Mouse (Mus musculus) thymus, postnatal 36 days (tissue): ENCODE measurements at regions not wholly inside any gene's neighbourhood (a gene's known extent, or its start where the extent isn't known, plus 50 kb on each side); places are given as distances from the start of the nearest gene placed in this dataset.

Experiments used
- DNase-seq, 2 experiments: peaks; one replicate each; pipeline ENCODE4 v3.0.0; 2022; ENCODE audit warnings: mixed read lengths in 2 of 2

DNA sequence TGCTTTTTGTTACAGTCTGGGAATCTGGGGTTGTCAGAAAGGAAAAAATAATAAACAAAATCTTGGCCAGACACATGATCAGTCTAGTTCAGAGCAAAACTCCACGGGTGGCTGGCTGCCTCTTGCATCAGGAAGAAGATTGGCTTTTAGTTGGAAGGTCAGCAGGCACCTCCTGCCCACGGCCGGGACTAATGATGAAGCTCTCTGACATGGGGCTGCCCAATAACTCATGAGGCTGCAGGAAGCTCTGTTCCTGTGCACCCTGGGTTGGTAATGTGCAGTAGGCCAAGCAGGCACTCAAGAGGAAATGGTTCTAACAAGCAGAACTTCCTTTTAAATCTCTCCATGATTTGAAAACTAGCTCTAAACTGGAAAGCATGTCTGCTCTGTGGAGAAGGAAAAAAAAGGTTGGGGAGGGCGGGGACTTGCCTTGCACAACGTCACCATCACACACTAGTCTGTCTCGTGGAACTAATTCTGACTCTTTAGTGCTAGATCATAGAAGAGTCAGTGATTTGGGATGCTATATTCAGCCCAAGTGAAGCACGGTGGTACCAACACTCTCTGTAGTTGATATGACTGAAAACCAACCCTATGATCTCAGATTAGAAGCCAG lies 507.1 kb upstream of the Adam5 start:
- no peak for DNase-seq

DNA sequence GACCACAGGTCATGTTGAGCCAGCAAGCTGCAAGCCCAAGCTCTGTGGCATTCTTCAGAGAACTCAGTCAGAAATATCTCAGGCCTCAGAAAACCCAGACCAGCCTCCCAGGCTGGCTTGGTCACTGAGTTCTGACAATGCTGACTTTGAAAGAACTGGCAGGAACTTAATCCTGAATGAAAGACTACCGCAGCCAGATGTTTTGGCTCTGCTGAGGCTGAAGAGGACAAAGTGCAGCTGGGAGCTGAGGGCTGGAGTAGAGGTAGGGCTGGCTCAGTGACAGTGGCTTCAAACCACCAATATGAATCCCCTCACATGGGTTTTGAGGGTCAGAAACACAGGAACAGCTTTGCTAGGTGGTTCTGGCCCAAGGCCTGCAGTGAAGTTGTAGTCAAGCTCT lies 505.6 kb upstream of the Adam5 start:
- no peak for DNase-seq

DNA sequence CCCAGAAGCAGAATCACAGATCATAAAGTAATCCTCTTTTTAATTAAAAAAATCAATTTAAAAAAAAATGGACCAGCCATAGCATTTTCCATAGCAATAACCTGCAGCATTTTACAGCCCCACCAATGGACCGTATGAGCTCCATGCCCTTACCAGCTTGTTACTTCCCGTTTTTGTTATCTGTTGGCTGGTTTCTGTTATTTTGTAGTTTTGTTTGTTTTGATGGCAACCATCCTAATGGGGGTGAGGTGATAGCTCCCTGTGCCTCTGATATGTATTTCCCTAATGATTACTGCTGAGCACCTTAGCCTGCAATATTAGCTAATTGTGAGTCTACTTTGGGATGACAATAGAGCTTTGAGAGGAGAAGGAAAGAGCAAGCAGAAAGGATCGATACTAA lies 504.1 kb upstream of the Adam5 start:
- DNase-seq: no peak

DNA sequence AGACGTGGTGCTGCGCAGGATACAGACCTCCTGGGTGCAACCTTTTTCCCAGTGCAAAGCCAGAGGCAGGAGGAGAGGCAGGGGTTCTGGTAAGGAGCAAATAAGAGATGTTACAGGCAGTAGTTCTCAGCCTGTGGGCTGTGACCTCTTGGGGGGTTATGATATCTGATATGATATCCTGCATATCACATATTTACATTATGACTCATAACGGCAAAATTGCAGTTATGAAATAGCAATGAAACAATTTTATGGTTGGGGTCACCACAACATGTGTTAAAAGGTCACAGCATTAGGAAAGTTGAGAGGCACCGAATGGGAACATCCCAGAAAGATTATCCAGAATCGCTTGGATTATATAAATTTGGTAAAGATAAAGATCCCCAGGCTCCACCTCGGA lies 502.8 kb upstream of the Adam5 start:
- no peak for DNase-seq

DNA sequence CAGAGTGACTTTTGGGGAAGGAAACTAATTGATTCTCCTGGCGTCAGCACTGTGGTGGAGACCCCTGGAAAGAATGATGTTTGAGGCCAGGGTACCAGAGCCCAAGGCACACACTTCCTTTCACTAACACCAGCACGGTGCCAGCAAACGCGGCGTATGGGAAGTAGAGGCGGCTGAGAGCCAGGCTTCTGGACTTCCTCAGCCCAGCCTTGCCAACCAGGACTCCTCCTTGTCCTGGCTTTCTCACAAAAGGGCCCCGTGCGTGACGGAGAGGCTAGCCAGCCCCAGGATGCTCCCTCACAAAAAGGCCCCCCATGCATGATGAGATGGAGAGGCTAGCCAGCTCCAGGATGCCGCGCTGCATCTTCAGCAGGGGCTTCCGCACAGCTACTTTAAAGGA lies 502.1 kb upstream of the Adam5 start:
- no peak for DNase-seq

DNA sequence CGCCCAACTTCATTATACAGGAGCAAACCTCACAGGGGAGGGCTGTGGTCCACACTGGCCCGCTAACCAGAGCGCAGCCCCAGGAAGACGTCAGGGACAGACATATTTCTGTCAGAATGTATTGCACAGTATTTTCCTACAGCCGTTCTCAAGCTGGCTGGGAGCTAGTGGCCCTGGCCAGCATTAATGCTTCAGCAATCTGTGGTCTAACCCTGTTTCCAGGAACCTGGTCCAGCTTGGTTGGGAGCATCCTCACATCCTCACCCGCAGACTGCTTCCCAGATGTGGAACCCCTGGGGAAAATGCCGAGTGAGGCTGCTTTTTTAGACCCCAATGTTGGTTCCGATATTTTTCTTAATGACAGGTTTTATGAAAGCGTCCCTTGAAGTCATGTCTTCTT lies 500.6 kb upstream of the Adam5 start:
- DNase-seq: no peak

DNA sequence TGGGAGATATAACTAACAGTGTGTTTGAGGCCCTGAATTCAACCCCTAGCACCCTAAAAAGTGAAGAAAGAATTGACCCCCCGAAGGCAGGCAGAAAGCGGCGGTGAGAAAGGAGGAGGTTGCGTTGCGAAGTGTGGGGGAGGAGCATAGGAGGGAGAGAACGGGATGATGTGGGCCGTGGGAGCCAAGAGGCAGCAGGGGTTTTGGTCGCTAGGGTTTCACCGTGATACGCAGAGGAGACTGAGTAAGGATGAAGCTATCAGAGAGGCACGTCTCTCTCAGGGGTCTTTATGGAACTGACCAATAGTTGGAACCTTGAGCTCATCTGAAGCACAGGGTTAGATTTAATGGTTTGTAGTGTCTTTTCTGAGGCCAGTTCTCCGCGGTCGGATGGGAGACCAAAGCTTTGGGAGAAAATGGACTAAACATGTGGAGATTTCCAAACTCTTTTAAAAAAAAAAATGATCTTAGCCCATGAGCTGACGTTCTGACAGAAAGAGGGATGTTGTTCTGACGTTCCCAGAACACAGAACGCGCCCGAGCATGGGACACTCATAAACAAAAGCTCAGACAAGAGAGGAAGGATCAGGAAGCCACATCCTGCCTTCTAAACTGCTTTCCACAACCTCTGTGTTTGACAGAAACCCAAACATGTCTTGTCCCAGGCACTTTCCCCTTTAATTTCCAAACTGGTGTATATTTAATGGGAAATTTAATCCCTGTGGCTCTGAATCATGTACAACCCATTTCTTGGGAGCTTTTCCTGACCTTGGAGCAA lies 499.7 kb upstream of the Adam5 start:
- no peak for DNase-seq

DNA sequence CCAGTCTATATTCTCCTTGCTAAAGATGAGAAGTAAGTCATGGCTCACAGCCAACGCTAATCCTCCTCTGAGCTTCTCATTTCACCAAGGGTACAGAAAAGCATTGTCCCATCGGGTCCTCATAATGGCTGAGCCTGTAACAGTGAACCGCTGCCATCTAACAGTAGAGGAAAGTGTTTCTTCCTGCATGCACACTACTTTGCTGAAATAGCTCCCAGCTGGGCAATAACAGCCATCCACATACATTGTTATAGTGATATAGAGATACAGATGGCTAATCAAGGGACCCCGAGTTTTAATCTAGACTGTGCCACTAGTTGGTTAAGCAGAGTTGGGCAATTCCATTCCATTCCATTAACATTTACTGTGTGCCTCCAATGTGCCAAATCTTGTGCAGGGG lies 492.2 kb upstream of the Adam5 start:
- DNase-seq: no peak

DNA sequence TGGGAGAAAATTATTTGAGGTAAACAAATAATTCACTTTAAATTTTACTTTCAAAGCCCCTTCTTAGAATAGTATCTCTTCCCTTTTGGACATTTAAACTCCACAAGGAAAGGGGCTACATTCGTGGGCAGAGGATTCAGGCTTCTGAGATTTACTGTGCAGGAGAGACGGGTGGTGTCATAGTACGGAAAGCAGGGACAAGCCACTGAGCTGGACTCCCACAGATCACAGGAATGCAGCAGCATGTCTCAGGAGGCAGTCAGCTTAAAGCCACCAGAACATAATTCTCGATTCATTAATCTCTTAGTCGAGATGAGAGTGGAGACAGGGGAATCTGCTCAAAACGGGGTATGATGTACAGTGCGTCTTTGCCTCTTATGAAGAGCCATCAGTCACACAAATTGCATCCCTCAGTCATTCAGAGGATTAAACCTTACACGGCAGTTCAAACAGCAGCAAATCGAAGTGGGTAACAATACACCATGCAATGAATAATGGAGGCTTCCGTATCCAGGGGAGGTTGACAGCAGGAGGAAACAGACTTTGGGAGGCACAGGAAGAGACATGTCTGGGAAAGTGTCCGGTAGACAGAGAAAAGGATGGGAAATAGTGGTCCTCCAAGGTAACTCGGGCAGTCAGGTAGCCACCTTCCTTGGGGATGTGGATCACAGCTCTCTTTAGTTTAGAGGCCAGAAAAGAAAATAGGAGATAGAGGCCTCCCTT lies 487.8 kb upstream of the Adam5 start:
- no peak for DNase-seq

DNA sequence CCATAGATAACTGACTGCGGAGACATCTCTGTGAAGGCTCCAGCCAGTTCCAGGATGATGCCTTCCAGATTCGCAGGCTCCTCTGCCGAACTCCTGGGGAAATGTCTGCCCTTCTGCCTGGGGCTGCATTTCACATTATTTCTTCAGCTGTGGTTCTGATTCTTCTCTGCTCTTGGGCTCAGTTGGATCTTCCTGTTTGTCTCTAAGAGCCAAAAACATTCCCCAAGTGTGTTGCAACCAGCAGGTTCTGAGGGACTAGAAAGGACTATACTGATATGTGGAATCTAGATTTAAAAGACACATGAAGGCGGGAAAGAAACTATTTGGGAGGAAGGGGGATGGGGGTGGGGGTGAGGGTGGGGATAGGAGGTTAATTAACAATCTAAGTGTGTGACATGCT lies 483.8 kb upstream of the Adam5 start:
- no peak for DNase-seq

DNA sequence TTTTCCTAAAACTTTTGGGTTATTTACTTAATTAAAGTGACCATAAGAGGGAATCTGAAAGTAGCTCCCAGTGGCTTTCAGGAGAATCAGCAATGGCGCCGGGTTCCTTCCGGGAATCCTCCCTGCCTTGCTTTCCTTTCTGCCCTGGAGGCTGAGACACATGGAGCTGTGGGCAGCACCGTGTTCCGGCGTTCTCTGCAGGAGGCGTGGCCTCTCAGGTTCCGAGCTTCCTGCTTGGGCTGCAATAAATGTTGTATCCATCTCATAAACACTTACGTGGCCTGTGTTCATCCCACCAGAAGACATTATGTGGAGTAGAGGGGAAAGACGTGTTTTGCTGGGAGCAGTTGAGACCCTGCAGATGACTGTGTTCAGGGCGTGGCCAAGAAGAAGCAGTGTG lies 483.3 kb upstream of the Adam5 start:
- no peak for DNase-seq

DNA sequence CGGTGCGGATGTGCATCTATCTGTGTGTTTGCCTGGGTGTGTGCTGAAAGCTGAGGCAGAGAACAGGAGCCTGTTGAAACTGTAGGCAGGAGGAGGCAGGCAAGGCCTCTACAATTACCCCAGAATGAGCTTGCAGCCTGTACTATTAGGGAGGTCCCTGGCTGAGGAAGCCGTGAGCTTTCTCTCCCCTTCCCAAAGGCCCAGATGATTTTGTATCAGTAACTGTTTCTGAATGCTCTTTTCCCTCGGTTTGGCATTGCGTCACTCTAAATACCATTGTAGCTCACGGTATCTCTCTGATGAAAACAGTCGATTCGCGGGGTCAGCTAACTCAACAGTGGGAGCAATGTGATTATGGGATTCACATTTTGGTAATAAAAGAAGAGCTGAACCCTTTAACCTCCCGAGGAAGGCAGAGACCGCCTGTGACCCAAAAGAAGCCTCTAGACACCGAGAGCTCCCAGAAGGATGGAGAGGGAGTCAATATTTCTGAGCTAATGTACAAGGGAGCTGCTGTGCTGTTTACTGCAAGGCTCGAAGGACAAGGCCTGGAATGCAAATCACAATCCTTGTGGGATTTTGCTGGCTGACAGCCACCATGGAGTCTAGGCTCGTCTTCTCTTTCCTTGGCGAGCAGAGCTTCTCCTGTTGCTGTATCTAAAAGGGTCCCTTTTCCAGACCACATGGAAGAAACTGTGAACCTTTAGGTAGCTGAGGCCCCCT lies 482.8 kb upstream of the Adam5 start:
- no peak for DNase-seq
